Mouse (Mus musculus) spleen, adult 2 months (tissue): ENCODE measurements around the gene Lrrc75a. TPM values are rescaled to one million over a fixed set of nuclear protein-coding genes. Genes with fewer than 3 reads are reported as not detected.

Experiments used
- DNase-seq, 2 experiments: peaks; one replicate each; pipeline versions ENCODE4 v3.0.0 to v3.0.0-alpha.2; 2012 to 2021; ENCODE audit warnings: low spot score in 2 of 2, low read depth in 1 of 2
- H3K27ac ChIP-seq: fragments of 200-500 bp; 2 replicates; pipeline ENCODE4 v1.5.1; 2012; ENCODE audit warnings: low read length, inconsistent platforms; ENCODE audit not compliant: insufficient read depth
- H3K27me3 ChIP-seq: fragments of 200-500 bp; 2 replicates; pipeline ENCODE4 v1.6.1; 2012; ENCODE audit warnings: mild to moderate bottlenecking, moderate library complexity, low read length, inconsistent platforms; ENCODE audit not compliant: control insufficient read depth, insufficient read depth
- H3K36me3 ChIP-seq: fragments of 200-500 bp; 2 replicates; pipeline ENCODE4 v1.6.1; 2012; ENCODE audit warnings: mild to moderate bottlenecking, low read length, inconsistent platforms; ENCODE audit not compliant: control insufficient read depth, insufficient read depth
- H3K4me1 ChIP-seq: fragments of 200-500 bp; 2 replicates; pipeline ENCODE4 v1.6.1; 2011; ENCODE audit warnings: inconsistent platforms; ENCODE audit not compliant: control insufficient read depth, insufficient read depth, insufficient read length
- H3K4me3 ChIP-seq: fragments of 200-500 bp; 2 replicates; pipeline ENCODE4 v1.5.1; 2011; ENCODE audit warnings: mild to moderate bottlenecking, inconsistent platforms; ENCODE audit not compliant: insufficient read depth, insufficient read length; ENCODE audit errors: extremely low read depth
- CTCF ChIP-seq: fragments of 200-500 bp; IDR thresholded peaks from 2 replicates; pipeline ENCODE4 v1.5.1; 2011; ENCODE audit warnings: mild to moderate bottlenecking, inconsistent platforms; ENCODE audit not compliant: insufficient read depth, insufficient read length, insufficient replicate concordance; ENCODE audit errors: extremely low read depth
- POLR2A ChIP-seq: fragments of 200-500 bp; IDR thresholded peaks from 2 replicates; pipeline ENCODE4 v1.6.1; 2011; ENCODE audit warnings: low read depth, low read length, inconsistent platforms
- WGBS: fragments of 180-500 bp; shearing (Covaris S2); methylation state at CpG from one replicate; pipeline ENCODE4 v1.1.7; 2018; 5-methylcytosine and 5-hydroxymethylcytosine counted together
- polyA plus RNA-seq: library from polyadenylated mRNA; depleted of rRNA; stranded (reverse); fragments of >200 nt; gene quantifications from 2 replicates; pipeline ENCODE4 v1.2.3, GENCODE M21; 2012

Gene Lrrc75a
- polyA plus RNA-seq, 1 experiment, result 6.6 TPM

DNA sequence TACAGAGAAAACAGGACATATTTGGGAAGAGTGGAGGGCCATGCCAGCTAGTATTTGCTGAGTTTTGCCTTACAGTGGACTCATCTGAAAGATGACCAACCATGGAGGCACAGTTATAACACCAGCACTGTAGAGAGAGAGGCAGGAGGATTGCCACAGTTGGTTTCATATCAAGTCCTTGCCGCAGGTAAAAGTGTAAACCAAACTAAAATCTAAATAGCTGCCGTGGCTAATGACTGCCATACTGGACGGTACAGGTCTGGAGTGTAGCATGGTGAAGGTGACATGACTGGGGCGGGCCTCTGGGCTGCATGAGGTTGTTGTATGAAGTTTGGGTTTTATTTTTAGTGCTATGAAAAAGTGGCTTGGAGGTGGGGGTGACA lies 73.6 kb downstream of the Lrrc75a start:
- Histone ChIP-seq H3K36me3 (peaks cover 9% of the 10 kb centered on the region), H3K27ac (peak overlapping the region; percentile 68), H3K4me1 (peaks cover 2% of the 10 kb centered on the region; the same call in 1 of the 2 replicates), H3K27me3 (no peaks in the 10 kb centered on the region), H3K4me3 (peak overlapping the region; percentile 77)
- DNase-seq, result no peak
- TF ChIP-seq CTCF, result no peak
- TF ChIP-seq POLR2A, result no peak
- 21% methylated on average over 4 of the region's 4 CpGs for WGBS

DNA sequence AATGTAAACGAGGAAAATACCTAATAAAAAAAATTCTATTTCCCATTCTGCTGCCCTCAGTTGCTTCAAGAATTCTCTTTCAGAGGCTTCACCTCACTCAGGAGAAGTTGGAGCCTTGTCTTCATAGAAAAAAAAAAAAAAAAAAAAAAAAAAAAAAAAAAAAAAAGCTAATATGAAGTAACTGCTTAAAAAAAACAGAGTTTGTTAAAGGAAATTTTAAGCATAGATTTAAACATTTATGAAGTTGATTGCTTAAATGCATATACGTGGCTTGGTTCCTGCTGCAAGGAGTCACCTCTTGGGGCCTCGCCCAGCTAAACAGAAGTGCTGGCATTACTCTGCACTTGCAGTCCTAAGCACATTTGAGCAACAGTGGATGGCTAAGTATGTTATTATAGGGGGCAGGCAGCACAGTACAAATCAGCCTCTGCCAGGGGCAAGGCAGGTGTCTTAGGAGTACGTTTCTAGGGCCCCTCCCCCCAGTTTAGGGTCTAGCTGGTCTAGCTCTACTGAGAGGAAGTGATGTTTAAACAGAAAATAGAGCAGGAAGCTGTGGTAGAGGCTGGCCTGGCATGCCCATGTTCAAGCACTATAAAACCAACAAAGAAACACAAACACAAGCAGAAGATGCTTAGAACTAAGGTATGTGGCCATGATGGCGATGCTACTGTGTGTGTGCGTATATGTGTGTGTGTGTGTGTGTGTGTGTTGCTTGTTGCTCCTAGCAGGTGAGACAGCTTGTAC lies 74.2 kb downstream of the Lrrc75a start, which contains the start of gene Trpv2:
Gene Trpv2, plus strand, starts transcription at position 528 of the 744 bp plus-strand sequence.
- no peak for TF ChIP-seq CTCF
- TF ChIP-seq POLR2A, result 0 out of 2 replicates have a peak, but pooled peaks have one; percentile 17
- peak within 1 kb of the TSS; percentile 77 for H3K4me3 ChIP-seq
- WGBS, result 22% methylated on average over 6 of the region's 6 CpGs
- H3K4me1 ChIP-seq, result peaks cover 2% of the 10 kb centered on the region; the same call in 1 of the 2 replicates
- no peaks in the 10 kb centered on the region for H3K27me3 ChIP-seq
- DNase-seq, result peak in 1 of 2 experiments; percentile 51
- peaks cover 9% of the 10 kb centered on the region for H3K36me3 ChIP-seq
- H3K27ac ChIP-seq, result peak within 1 kb of the TSS; percentile 89

GRCm38 (mm10) chr11:62568300-62568699 lies 80.0 kb downstream of the Lrrc75a start:
- H3K36me3 ChIP-seq, result no peaks in the 10 kb centered on the region
- H3K4me3 ChIP-seq, result no peak overlapping the region
- DNase-seq, result no peak
- TF ChIP-seq POLR2A (no peak), CTCF (no peak)
- 66% methylated on average over 3 of the region's 3 CpGs for WGBS
- H3K4me1 ChIP-seq, result no peaks in the 10 kb centered on the region
- H3K27me3 ChIP-seq, result no peaks in the 10 kb centered on the region
- no peak overlapping the region for H3K27ac ChIP-seq

- Histone ChIP-seq H3K36me3 (no peaks in the 10 kb centered on the region), H3K4me1 (no peaks in the 10 kb centered on the region), H3K27ac (no peak overlapping the region), H3K4me3 (no peak overlapping the region), H3K27me3 (no peaks in the 10 kb centered on the region)
- TF ChIP-seq POLR2A (no peak), CTCF (no peak)
- WGBS, result 78% methylated on average over 1 of the region's 1 CpGs
- DNase-seq, result no peak
Observed at GRCm38 (mm10) chr11:62566211-62566610, 82.1 kb downstream of the Lrrc75a start.

DNA sequence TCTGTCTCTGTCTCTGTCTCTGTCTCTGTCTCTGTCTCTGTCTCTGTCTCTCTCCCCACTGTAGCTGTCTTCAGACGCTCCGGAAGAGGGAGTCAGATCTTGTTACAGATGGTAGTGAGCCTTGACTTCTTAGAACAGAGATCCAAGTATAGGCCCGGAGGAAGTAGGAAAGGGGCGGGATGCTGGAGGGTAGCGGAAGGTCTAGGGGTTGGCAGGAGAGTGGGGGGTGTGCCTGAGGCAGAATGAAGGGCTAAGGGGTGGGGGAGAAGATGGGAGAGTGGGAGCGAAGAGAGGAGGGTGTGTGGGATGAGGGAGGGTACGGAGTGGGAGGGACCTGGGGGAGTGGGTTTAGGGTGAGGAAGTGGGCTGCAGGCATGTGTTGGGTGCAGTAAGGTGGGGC lies 82.6 kb downstream of the Lrrc75a start:
- TF ChIP-seq CTCF, result no peak
- DNase-seq, result no peak
- H3K27me3 ChIP-seq, result no peaks in the 10 kb centered on the region
- no peaks in the 10 kb centered on the region for H3K36me3 ChIP-seq
- 73% methylated on average over 7 of the region's 7 CpGs for WGBS
- no peaks in the 10 kb centered on the region for H3K4me1 ChIP-seq
- no peak overlapping the region for H3K4me3 ChIP-seq
- H3K27ac ChIP-seq, result no peak overlapping the region

- Histone ChIP-seq H3K4me3 (no peak overlapping the region), H3K36me3 (no peaks in the 10 kb centered on the region), H3K27ac (no peak overlapping the region), H3K27me3 (no peaks in the 10 kb centered on the region), H3K4me1 (no peaks in the 10 kb centered on the region)
- no peak for DNase-seq
- TF ChIP-seq CTCF (no peak), POLR2A (no peak)
- 80% methylated on average over 2 of the region's 2 CpGs for WGBS
Observed at GRCm38 (mm10) chr11:62563590-62563989, 84.7 kb downstream of the Lrrc75a start.

- H3K27me3 ChIP-seq, result no peaks in the 10 kb centered on the region
- no peaks in the 10 kb centered on the region for H3K36me3 ChIP-seq
- DNase-seq, result no peak
- H3K4me1 ChIP-seq, result no peaks in the 10 kb centered on the region
- no peak for TF ChIP-seq CTCF
- no peak for TF ChIP-seq POLR2A
- 50% methylated on average over 43 of the region's 43 CpGs for WGBS
- peak overlapping the region; percentile 24; the same call in 1 of the 2 replicates for H3K4me3 ChIP-seq
- no peak overlapping the region for H3K27ac ChIP-seq
Observed at GRCm38 (mm10) chr11:62560463-62561016, 87.8 kb downstream of the Lrrc75a start.
